Mouse (Mus musculus) midbrain, postnatal 0 days (tissue): ENCODE data around the gene Pced1b. TPM values are rescaled to one million over a fixed set of nuclear protein-coding genes. Genes with fewer than 3 reads are reported as not detected.

Experiments used
- ATAC-seq: fragments of 200-750 bp; cut with Nextera tagmentation; 2 replicates; pipeline ENCODE4 v1.8.0; 2017; ENCODE audit warnings: moderate number of reproducible peaks, mild to moderate bottlenecking, moderate TSS enrichment, moderate library complexity; ENCODE audit not compliant: low FRiP score
- DNase-seq: peaks from one replicate; pipeline ENCODE4 v3.0.0-alpha.2; 2015; ENCODE audit warnings: low spot score
- H3K27ac ChIP-seq: fragments of 300-500 bp; sonication (generic); 2 replicates; pipeline ENCODE4 v1.5.1; 2014; ENCODE audit warnings: low read depth, mild to moderate bottlenecking, low read length, mixed read lengths
- H3K27me3 ChIP-seq: fragments of 300-500 bp; sonication (generic); 2 replicates; pipeline ENCODE4 v1.6.1; 2014; ENCODE audit warnings: low read length, control low read depth, mixed read lengths; ENCODE audit not compliant: insufficient read depth
- H3K36me3 ChIP-seq: fragments of 300-500 bp; sonication (generic); 2 replicates; pipeline ENCODE4 v1.6.1; 2014; ENCODE audit warnings: low read length, control low read depth, mixed read lengths; ENCODE audit not compliant: insufficient read depth
- H3K4me1 ChIP-seq: fragments of 300-500 bp; sonication (generic); 2 replicates; pipeline ENCODE4 v1.6.1; 2014; ENCODE audit warnings: mild to moderate bottlenecking, control low read depth, antibody characterized with exemption, low read length, mixed read lengths; ENCODE audit not compliant: insufficient read depth
- H3K4me2 ChIP-seq: fragments of 300-500 bp; sonication (generic); 2 replicates; pipeline ENCODE4 v1.6.1; 2014; ENCODE audit warnings: low read depth, mild to moderate bottlenecking, low read length, mixed read lengths; ENCODE audit not compliant: poor library complexity, severe bottlenecking
- H3K4me3 ChIP-seq: fragments of 300-500 bp; sonication (generic); 2 replicates; pipeline ENCODE4 v1.5.1; 2014; ENCODE audit warnings: low read depth, mild to moderate bottlenecking, low read length, moderate library complexity
- H3K9ac ChIP-seq: fragments of 300-500 bp; sonication (generic); replicated peaks from 2 replicates; pipeline ENCODE4 v1.6.1; 2014; ENCODE audit warnings: mild to moderate bottlenecking, low read length, moderate library complexity, mixed read lengths; ENCODE audit not compliant: poor library complexity, severe bottlenecking
- H3K9me3 ChIP-seq: fragments of 300-500 bp; sonication (generic); 2 replicates; pipeline ENCODE4 v1.6.1; 2016; ENCODE audit warnings: low read length, control low read depth
- CTCF ChIP-seq: IDR thresholded peaks from 2 replicates; pipeline ENCODE4 v1.5.1; 2016; ENCODE audit warnings: antibody characterized with exemption, mild to moderate bottlenecking
- WGBS: fragments of 180-500 bp; shearing (Covaris S2); extraction: QIAGEN DNeasy Blood & Tissue Kit; methylation state at CpG from one replicate; pipeline ENCODE4 v1.1.7; 2014; 5-methylcytosine and 5-hydroxymethylcytosine counted together
- polyA plus RNA-seq: library from polyadenylated mRNA; unstranded; fragments of >200 nt; fragmentation: Nextera tagmentation; extraction: Ambion mirVana; gene quantifications from 2 replicates; pipeline ENCODE4 v1.2.1, GENCODE M21; 2015
- total RNA-seq: library from RNA; depleted of rRNA; stranded (reverse); fragments of >200 nt; gene quantifications from 2 replicates; pipeline ENCODE4 v1.2.3, GENCODE M21; 2014

The Pced1b gene
- total and polyA plus RNA-seq, 2 experiments from 2014 or later: 7.0 to 10.4 TPM

DNA sequence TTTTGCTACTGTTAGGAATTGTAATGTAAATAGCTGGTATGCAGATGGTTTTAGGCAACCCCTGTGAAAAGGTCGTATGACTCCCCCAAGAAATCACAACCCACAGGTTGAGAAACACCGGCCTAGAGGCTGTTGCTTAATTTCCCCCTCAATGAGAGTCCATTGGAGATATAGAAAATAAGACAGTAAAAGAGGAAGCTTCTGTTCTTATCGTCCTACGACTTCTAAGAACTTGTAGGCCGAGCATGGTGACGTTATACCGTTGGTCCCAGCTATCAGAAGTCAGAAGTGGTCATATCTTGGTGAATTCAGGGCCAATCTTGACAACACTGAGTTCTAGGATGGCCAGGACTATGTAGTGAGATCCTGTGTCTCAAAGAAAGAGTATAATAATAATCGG, 65.0 kb downstream of the Pced1b start:
- ATAC-seq (no peak), DNase-seq (no peak)
- no peaks in the 10 kb centered on the region for H3K27me3 ChIP-seq
- no peak overlapping the region for H3K9ac ChIP-seq
- no peak overlapping the region for H3K4me2 ChIP-seq
- TF ChIP-seq CTCF: no peak
- no peak overlapping the region for H3K4me3 ChIP-seq
- no peak overlapping the region for H3K27ac ChIP-seq
- H3K9me3 ChIP-seq: no peaks in the 10 kb centered on the region
- no peaks in the 10 kb centered on the region for H3K36me3 ChIP-seq
- 96% methylated on average over 8 of the region's 8 CpGs for WGBS
- H3K4me1 ChIP-seq: no peaks in the 10 kb centered on the region

DNA sequence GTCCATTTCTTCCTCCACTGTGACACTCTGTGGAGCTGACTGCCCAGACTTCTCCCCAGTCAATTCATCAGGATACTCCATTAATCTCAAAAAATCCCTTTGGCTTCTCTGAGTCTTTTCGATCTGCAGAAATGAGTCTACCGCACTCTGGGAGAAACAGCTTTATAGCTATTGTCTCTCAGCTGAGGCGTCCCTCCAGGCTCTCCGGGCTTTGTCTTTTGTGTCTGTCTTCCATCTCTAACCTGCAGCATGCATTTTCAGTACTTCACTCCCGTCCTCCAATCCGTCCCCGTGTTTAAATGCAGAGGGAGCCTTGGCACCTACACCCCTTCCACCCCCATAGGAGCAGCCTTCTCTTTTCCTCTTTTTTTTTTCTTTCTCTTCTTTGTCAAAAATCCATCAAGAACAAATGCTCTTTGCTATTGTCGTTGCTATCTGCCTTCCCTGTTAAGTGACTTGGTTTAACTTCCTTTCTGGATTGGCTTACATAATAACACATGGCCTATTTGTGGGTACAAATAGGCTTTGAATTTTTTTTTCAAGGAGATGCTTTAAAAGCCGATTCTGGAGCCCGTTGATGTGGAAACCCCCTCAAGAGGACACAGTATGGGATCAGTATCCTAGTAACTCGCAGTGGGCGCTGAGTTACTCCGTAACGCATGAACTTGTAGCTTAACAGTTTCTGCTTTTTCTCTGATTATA, 68.0 kb downstream of the Pced1b start:
- ATAC-seq: no peak
- Histone ChIP-seq H3K27ac (0 out of 2 replicates have a peak overlapping the region, but pooled peaks have one; percentile 18), H3K4me3 (no peak overlapping the region), H3K9ac (0 out of 2 replicates have a peak overlapping the region, but pooled peaks have one; percentile 14), H3K9me3 (no peaks in the 10 kb centered on the region), H3K4me2 (peak overlapping the region; percentile 15; the same call in 1 of the 2 replicates), H3K36me3 (no peaks in the 10 kb centered on the region), H3K27me3 (no peaks in the 10 kb centered on the region), H3K4me1 (no peaks in the 10 kb centered on the region)
- no peak for TF ChIP-seq CTCF
- 21% methylated on average over 14 of the region's 14 CpGs for WGBS
- peak; percentile 54 for DNase-seq

DNA sequence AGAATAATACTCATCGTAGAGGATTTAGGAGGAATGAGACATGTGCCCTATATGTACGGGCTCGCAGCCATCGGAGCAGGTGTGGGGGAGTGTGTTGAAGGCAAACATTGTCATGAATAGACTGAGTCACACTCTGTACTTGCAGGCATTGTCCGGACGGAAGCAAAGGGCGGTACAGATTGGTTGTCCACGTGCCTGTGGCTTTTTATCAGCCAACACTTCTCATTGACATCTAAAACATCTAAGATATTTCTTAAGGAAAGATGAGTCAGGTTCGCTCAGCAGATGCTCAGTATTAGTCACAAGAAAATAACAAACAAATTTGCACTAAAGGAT, 68.5 kb downstream of the Pced1b start:
- 35% methylated on average over 9 of the region's 9 CpGs for WGBS
- peak overlapping the region; percentile 15; the same call in 1 of the 2 replicates for H3K4me2 ChIP-seq

DNA sequence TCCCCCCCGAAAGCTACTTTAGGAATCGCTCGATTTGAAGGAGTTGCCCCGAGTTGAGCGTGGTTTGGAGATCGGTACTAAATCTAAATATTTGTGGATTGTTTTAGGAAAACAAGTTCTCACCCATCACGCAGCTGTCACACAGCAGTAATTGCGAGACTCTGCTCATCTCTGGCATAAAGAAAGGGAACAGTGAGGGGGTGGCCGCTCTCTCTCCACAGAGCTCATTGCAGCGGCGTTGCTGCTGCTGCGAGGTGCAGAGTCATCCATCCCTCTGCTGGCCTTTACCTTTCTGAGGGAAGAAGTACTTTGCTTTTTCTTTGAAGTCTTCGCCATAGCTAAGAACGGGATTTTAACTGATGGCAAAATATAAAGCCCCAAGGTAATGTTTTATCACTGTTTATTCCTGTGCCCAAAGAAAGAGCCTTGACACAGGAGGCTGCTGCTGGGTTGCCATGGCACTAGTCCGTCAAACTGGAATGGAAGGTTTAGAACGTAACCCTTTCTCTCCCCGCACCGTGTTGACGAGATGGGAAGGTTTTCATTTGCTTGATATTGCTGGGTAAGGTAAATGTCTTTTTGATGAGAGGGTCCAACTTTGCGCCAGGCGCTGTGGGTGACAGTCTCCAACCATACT, 71.6 kb downstream of the Pced1b start:
- ATAC-seq (no peak), DNase-seq (peak; percentile 36)
- Histone ChIP-seq H3K4me3 (no peak overlapping the region), H3K36me3 (no peaks in the 10 kb centered on the region), H3K9ac (no peak overlapping the region), H3K9me3 (no peaks in the 10 kb centered on the region), H3K4me1 (no peaks in the 10 kb centered on the region), H3K4me2 (no peak overlapping the region; the same call in 1 of the 2 replicates), H3K27ac (0 out of 2 replicates have a peak overlapping the region, but pooled peaks have one; percentile 32), H3K27me3 (no peaks in the 10 kb centered on the region)
- TF ChIP-seq CTCF: no peak
- 63% methylated on average over 21 of the region's 21 CpGs for WGBS

More for the DNA sequence above, 68.5 kb downstream of the Pced1b start:
- H3K9me3 ChIP-seq: no peaks in the 10 kb centered on the region
- TF ChIP-seq CTCF: no peak
- no peaks in the 10 kb centered on the region for H3K4me1 ChIP-seq
- ATAC-seq (no peak), DNase-seq (no peak)
- no peak overlapping the region for H3K4me3 ChIP-seq
- no peaks in the 10 kb centered on the region for H3K27me3 ChIP-seq
- no peaks in the 10 kb centered on the region for H3K36me3 ChIP-seq
- 0 out of 2 replicates have a peak overlapping the region, but pooled peaks have one; percentile 18 for H3K27ac ChIP-seq
- no peak overlapping the region for H3K9ac ChIP-seq

DNA sequence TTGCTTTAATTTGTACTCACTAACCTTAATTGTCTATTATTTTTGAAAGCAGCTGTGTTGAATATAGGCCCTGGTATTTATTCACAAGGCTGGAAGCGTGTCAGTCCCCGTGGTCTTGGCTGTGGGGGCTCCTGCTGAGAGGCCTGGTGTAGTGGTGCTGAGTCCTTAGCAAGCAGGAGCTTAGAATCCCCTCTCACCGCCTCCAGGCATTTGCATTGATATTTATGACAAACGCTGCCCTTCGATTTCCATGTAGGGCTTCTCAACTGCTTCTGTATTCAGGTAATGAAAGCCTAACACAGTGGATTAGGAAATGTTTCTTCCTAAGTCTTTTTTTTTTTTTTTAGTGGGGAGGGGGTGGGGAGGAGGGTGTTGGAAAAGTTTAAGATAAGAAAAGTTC, 75.9 kb downstream of the Pced1b start:
- H3K27me3 ChIP-seq: no peaks in the 10 kb centered on the region

DNA sequence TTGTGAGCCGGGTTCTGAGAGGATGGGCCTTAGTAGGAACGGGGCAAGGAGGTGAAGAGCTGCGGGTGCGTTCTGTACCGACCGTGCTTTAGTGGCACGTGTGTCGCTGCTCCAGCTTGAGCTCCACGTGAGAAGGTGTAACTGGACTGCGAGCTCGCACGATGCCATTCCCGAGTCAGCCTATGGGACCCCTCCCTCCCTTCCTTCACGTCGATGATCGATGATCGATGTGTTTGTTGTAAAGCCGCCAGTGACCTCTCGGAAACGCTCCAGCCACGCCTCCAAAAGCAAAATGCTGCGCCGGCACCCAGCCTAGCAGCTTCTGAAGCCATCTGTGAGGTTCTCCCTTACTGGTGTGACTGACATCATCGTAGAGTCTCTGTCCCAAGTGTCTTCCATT, 76.6 kb downstream of the Pced1b start:
- Histone ChIP-seq H3K27me3 (no peaks in the 10 kb centered on the region), H3K9ac (no peak overlapping the region), H3K4me3 (no peak overlapping the region), H3K4me2 (no peak overlapping the region), H3K4me1 (peaks cover 3% of the 10 kb centered on the region; the same call in 1 of the 2 replicates), H3K27ac (no peak overlapping the region), H3K36me3 (no peaks in the 10 kb centered on the region), H3K9me3 (no peaks in the 10 kb centered on the region)
- ATAC-seq: no peak
- 80% methylated on average over 24 of the region's 24 CpGs for WGBS
- no peak for DNase-seq
- no peak for TF ChIP-seq CTCF

More for the DNA sequence above, 75.9 kb downstream of the Pced1b start:
- Histone ChIP-seq H3K9ac (no peak overlapping the region), H3K4me1 (peaks cover 3% of the 10 kb centered on the region; the same call in 1 of the 2 replicates), H3K27ac (no peak overlapping the region), H3K4me3 (no peak overlapping the region), H3K4me2 (no peak overlapping the region), H3K9me3 (no peaks in the 10 kb centered on the region), H3K36me3 (no peaks in the 10 kb centered on the region)
- DNase-seq (no peak), ATAC-seq (no peak)
- 49% methylated on average over 5 of the region's 5 CpGs for WGBS
- no peak for TF ChIP-seq CTCF
